10 mouse cellular contexts compared by ENCODE assay signal in the genomic region with DNA sequence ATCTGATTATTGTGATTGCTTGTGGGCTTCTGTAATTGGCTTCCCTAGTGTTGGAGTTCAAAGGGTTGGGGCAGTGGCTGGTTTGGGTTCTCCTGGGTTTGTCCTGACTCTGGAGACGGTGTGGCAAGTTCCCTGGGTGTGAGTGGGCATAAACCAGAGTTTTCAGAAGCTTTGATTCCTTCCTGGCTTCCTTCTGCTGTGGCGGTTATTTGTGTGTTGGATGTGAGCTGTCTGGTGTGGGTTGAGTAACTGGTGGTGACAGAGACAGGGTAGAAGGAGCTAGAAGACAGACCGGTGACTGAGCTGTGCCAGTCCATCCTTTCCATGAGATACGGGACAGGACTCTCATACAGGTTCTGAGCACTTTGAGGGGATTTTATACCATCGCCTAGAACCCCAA. TPM values are rescaled to one million over a fixed set of nuclear protein-coding genes. Genes with fewer than 3 reads are reported as not detected.
DNase-seq lines count a peak whose midpoint lies in the region; ATAC-seq and TF ChIP-seq lines count a peak whose summit lies in the region.
"Had no signal": no experiment of that assay in that cellular context is flagged by ENCODE, and none has a peak within 500 bp of the region (broad histone marks: within the 10 kb centered on the region; RNA-seq: fewer than 3 reads in every experiment).

No protein-coding gene starts in this region.

- no peaks in the 10 kb centered on the region; the same call in 1 of the 2 replicates for H3K36me3 ChIP-seq in heart, adult 2 months (ENCODE audit: control insufficient read depth, insufficient read depth, low read length)
- H3K36me3 ChIP-seq in lung, embryonic 15.5 days: no peaks in the 10 kb centered on the region
- H3K36me3 ChIP-seq in intestine, embryonic 15.5 days: no peaks in the 10 kb centered on the region
- H3K36me3 ChIP-seq in stomach, embryonic 14.5 days (ENCODE audit: control insufficient read depth, insufficient read depth, low read length): no peaks in the 10 kb centered on the region

- peak overlapping the region; percentile 83 for H3K27ac ChIP-seq in heart, adult 2 months
- H3K27ac ChIP-seq in lung, embryonic 15.5 days: peak overlapping the region; percentile 93
- no peak overlapping the region for H3K27ac ChIP-seq in intestine, embryonic 15.5 days
- H3K27ac ChIP-seq in stomach, embryonic 14.5 days (ENCODE audit: low read length): 0 out of 2 replicates have a peak overlapping the region, but pooled peaks have one; percentile 72

- no peaks in the 10 kb centered on the region for H3K9me3 ChIP-seq in lung, embryonic 15.5 days
- H3K9me3 ChIP-seq in intestine, embryonic 15.5 days: no peaks in the 10 kb centered on the region
- no peaks in the 10 kb centered on the region for H3K9me3 ChIP-seq in stomach, embryonic 14.5 days (ENCODE audit: control insufficient read depth, low read depth, low read length)

- DNase-seq in heart, adult 2 months: no peak
- no peak for DNase-seq in heart, postnatal 10 days
- no peak for DNase-seq in lung, postnatal 14 days
- DNase-seq in frontal cortex, postnatal 10 days (ENCODE audit: low spot score in 2 of 2): no peak
- DNase-seq in left cerebral cortex, adult 11 months (ENCODE audit: low spot score): no peak
- DNase-seq: retina, postnatal 1 day had no signal

- H3K9ac ChIP-seq in heart, adult 2 months (ENCODE audit: low read depth, low read length): no peak overlapping the region
- H3K9ac ChIP-seq in lung, embryonic 15.5 days: peak overlapping the region; percentile 40; the same call in 1 of the 2 replicates
- H3K9ac ChIP-seq in intestine, embryonic 15.5 days: no peak overlapping the region
- no peak overlapping the region for H3K9ac ChIP-seq in stomach, embryonic 14.5 days (replicated peaks; ENCODE audit: low read depth, low read length)

- no peak for TF ChIP-seq CTCF in heart, adult 2 months (IDR thresholded peaks at IDR 0.05)

- no peak for TF ChIP-seq POLR2A in heart, adult 2 months (IDR thresholded peaks at IDR 0.05; ENCODE audit: insufficient read depth, low read depth, low read length)

- 65% methylated on average over 5 of the region's 5 CpGs for WGBS in heart, adult 2 months
- WGBS in lung, embryonic 15.5 days: 68% methylated on average over 5 of the region's 5 CpGs
- WGBS in intestine, embryonic 15.5 days: 79% methylated on average over 5 of the region's 5 CpGs
- 78% methylated on average over 5 of the region's 5 CpGs for WGBS in stomach, embryonic 14.5 days

- ATAC-seq in lung, embryonic 15.5 days (ENCODE audit: borderline replicate concordance, extremely low read depth, low FRiP score, low TSS enrichment): no peak
- no peak for ATAC-seq in intestine, embryonic 15.5 days
- no peak for ATAC-seq in stomach, embryonic 14.5 days (ENCODE audit: insufficient number of reproducible peaks, insufficient read depth, low FRiP score, low read depth)

- peaks cover 35% of the 10 kb centered on the region for H3K4me1 ChIP-seq in heart, adult 2 months (ENCODE audit: control insufficient read depth, insufficient read depth, low read length)
- H3K4me1 ChIP-seq in lung, embryonic 15.5 days: peaks cover 81% of the 10 kb centered on the region
- peaks cover 72% of the 10 kb centered on the region for H3K4me1 ChIP-seq in intestine, embryonic 15.5 days (replicated peaks)
- H3K4me1 ChIP-seq in stomach, embryonic 14.5 days (ENCODE audit: control insufficient read depth, insufficient read depth, low read length): peaks cover 73% of the 10 kb centered on the region

- no peak overlapping the region for H3K4me3 ChIP-seq in heart, adult 2 months
- peak overlapping the region; percentile 83 for H3K4me3 ChIP-seq in lung, embryonic 15.5 days
- no peak overlapping the region for H3K4me3 ChIP-seq in intestine, embryonic 15.5 days (replicated peaks)
- no peak overlapping the region; the same call in 1 of the 2 replicates for H3K4me3 ChIP-seq in stomach, embryonic 14.5 days (ENCODE audit: low read depth, low read length)
- H3K4me3 ChIP-seq: erythroblast, embryonic 14.5 days had no signal

- no peak for TF ChIP-seq EP300 in heart, adult 2 months (IDR thresholded peaks at IDR 0.05; ENCODE audit: insufficient read depth, low read depth, low read length)

- H3K79me2 ChIP-seq in heart, adult 2 months (replicated peaks; ENCODE audit: control insufficient read depth, insufficient read depth, low read length): peaks cover 4% of the 10 kb centered on the region

- peak overlapping the region; percentile 75 for H3K4me2 ChIP-seq in lung, embryonic 15.5 days
- 0 out of 2 replicates have a peak overlapping the region, but pooled peaks have one; percentile 90 for H3K4me2 ChIP-seq in intestine, embryonic 15.5 days (replicated peaks)
- peak overlapping the region; percentile 89; the same call in 1 of the 2 replicates for H3K4me2 ChIP-seq in stomach, embryonic 14.5 days (replicated peaks; ENCODE audit: low read depth, low read length)

- intact Hi-C loops in heart, adult 2 months (cut with DNase I): no loop called here
- intact Hi-C loops in heart, postnatal 10 days (cut with DNase I): no loop called here

- H3K27me3 ChIP-seq in heart, adult 2 months (ENCODE audit: control insufficient read depth, insufficient read depth, low read length): no peaks in the 10 kb centered on the region
- H3K27me3 ChIP-seq in lung, embryonic 15.5 days: no peaks in the 10 kb centered on the region
- H3K27me3 ChIP-seq in intestine, embryonic 15.5 days (replicated peaks): no peaks in the 10 kb centered on the region
- no peaks in the 10 kb centered on the region for H3K27me3 ChIP-seq in stomach, embryonic 14.5 days (ENCODE audit: control insufficient read depth, insufficient read depth, low read length)

RNA-seq across cellular contexts. Expression of a gene that starts 3.7 kb away (rescaled TPM):
- total RNA-seq in heart, adult 2 months (2021): 10 to 100 TPM; 19.5 to 20.0 TPM
- 21.0 and 21.5 TPM in 2 replicates for polyA plus RNA-seq in heart, adult 2 months (2012; rRNA removed)
- total RNA-seq in heart, postnatal 10 days (2021): 10 to 100 TPM; 40.4 to 46.2 TPM
- polyA plus RNA-seq in lung, embryonic 15.5 days (2015; fragmentation: Nextera tagmentation; extraction: Ambion mirVana): 114 and 117 TPM in 2 replicates
- polyA plus RNA-seq in intestine, embryonic 15.5 days (2015; fragmentation: Nextera tagmentation; extraction: Ambion mirVana): 40.4 and 42.2 TPM in 2 replicates
- polyA plus RNA-seq in stomach, embryonic 14.5 days (2014; fragmentation: Nextera tagmentation; extraction: Ambion mirVana): 31.9 and 34.7 TPM in 2 replicates

RNA-seq across cellular contexts. Expression of a gene that starts 32.5 kb away (rescaled TPM):
- 10 to 100 TPM in 1 of 2 experiments, 1 to 10 TPM in 1; 9.8 to 11.4 TPM for total RNA-seq in heart, adult 2 months (2021)
- polyA plus RNA-seq in heart, adult 2 months (2012; rRNA removed): 14.4 and 15.6 TPM in 2 replicates
- 10 to 100 TPM; 25.4 to 25.7 TPM for total RNA-seq in heart, postnatal 10 days (2021)
- 21.0 and 22.3 TPM in 2 replicates for polyA plus RNA-seq in lung, embryonic 15.5 days (2015; fragmentation: Nextera tagmentation; extraction: Ambion mirVana)
- polyA plus RNA-seq in intestine, embryonic 15.5 days (2015; fragmentation: Nextera tagmentation; extraction: Ambion mirVana): 21.2 and 22.1 TPM in 2 replicates
- 22.6 and 23.5 TPM in 2 replicates for polyA plus RNA-seq in stomach, embryonic 14.5 days (2014; fragmentation: Nextera tagmentation; extraction: Ambion mirVana)
